9 mouse cellular contexts compared by ENCODE assay signal in genomic region chr13:98414851-98415250, GRCm38 (mm10).
DNase-seq lines count a peak whose midpoint lies in the region.
"Had no signal": no experiment of that assay in that cellular context is flagged by ENCODE, and none has a peak within 500 bp of the region (broad histone marks: within the 10 kb centered on the region; RNA-seq: fewer than 3 reads in every experiment).

No protein-coding gene starts in this region.

- DNase-seq in heart, postnatal 14 days: peak; percentile 7 to 38
- no peak for DNase-seq in heart, postnatal 36 days
- DNase-seq in ovary, postnatal 36 days (ENCODE audit: low spot score): peak; percentile 38
- no peak for DNase-seq in ovary, postnatal 10 days (ENCODE audit: low spot score)
- DNase-seq in kidney, adult 8-10 months: peak; percentile 59 to 65
- no peak for DNase-seq in urinary bladder, postnatal 4 days (ENCODE audit: low spot score in 2 of 2)
- no peak for DNase-seq in right cerebral cortex, postnatal 14 days
- DNase-seq: cerebellum, adult 9-11 months; thymus, postnatal 4 days had no signal

- intact Hi-C loops in heart, postnatal 14 days (cut with DNase I): no loop called here
- intact Hi-C loops in heart, postnatal 36 days (cut with DNase I): no loop called here

Comparison
In these comparisons a context has a peak if more than half of its experiments do, and no peak if none do; other contexts are left out.
1. DNase-seq: peak in heart, postnatal 14 days (2 of 2), ovary, postnatal 36 days (single experiment) and kidney, adult 8-10 months (2 of 2); none in heart, postnatal 36 days (0 of 2), ovary, postnatal 10 days (single experiment), urinary bladder, postnatal 4 days (0 of 2) and right cerebral cortex, postnatal 14 days (single experiment).